Mouse (Mus musculus): Measurements from ENCODE around the gene Barx1.

GRCm38 (mm10) chr13:48691991-48692390 is 29.2 kb downstream of the Barx1 start:
- TF ChIP-seq RAD21 (IDR thresholded peaks at IDR 0.05; ENCODE audit: low read depth, low read length) (no peak), MAZ (IDR thresholded peaks at IDR 0.05; ENCODE audit: low read depth, low read length) (no peak), CTCF (IDR thresholded peaks at IDR 0.05 in 2 of 3, conservative IDR thresholded peaks at IDR 0.05 in 1 of 3; ENCODE audit: control insufficient read depth in 1 of 3, insufficient read depth in 1 of 3, low read depth in 2 of 3, low read length in 3 of 3, poor library complexity in 1 of 3, severe bottlenecking in 1 of 3) (no peak), GATA1 (IDR thresholded peaks at IDR 0.05; ENCODE audit: low read depth, low read length) (no peak), MYC (IDR thresholded peaks at IDR 0.05; ENCODE audit: low read depth, low read length) (no peak)

Measured in MEL (cell line).